Mouse (Mus musculus): Measurements from ENCODE around the gene Trpm1.

DNA sequence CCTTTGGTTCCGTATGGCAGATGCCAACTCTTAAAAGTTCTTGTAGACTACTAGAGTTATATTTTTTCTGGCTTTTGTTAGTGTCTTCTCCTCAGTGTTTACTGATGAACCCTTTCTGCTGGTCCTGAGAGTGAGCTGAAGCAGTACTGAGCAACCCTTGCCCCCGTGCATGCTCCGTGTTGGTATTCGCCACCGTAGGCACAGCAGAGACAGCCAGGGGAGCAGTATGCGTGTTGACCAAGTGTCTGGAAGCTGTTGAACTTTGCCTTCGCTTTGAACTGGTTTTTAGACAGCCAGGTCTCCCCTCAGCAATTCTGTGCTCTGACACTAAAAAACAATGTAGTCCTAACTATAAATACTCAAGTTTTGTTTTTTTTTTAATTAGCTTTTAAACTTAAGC, 135.8 kb downstream of the Trpm1 start:
- TF ChIP-seq CTCF (IDR thresholded peaks at IDR 0.05; ENCODE audit: borderline replicate concordance, control insufficient read depth, extremely low read depth, insufficient read depth, low read length, poor library complexity) (no peak), POLR2A (IDR thresholded peaks at IDR 0.05; ENCODE audit: control insufficient read depth, extremely low read depth, insufficient read depth, low read length, poor library complexity) (no peak)

Data from thymus, adult 2 months (tissue).